Mouse (Mus musculus) MEL-GATA-1-ER (cell line): Measurements from ENCODE around the gene Vinac1.

Experiments used
- DNase-seq: peaks from one replicate; pipeline ENCODE4 v3.0.0-alpha.2; 2012; ENCODE audit warnings: low read depth; ENCODE audit errors: extremely low read depth

The Vinac1 gene

GRCm38 (mm10) chr2:129047811-129048210, at the start of gene Vinac1:
TSS of gene Vinac1 (minus strand) at chr2:129048172.
- no peak for DNase-seq

- DNase-seq: no peak
These were observed 46.2 kb upstream of the Vinac1 start for GRCm38 (mm10) chr2:129093926-129094724.

GRCm38 (mm10) chr2:129092810-129093209, 44.8 kb upstream of the Vinac1 start:
- no peak for DNase-seq

- no peak for DNase-seq
These were observed 42.4 kb upstream of the Vinac1 start for GRCm38 (mm10) chr2:129090370-129090769.

- no peak for DNase-seq
These were observed 39.5 kb upstream of the Vinac1 start for GRCm38 (mm10) chr2:129087520-129087919.

- no peak for DNase-seq
These were observed 37.0 kb upstream of the Vinac1 start for GRCm38 (mm10) chr2:129084959-129085358.

- no peak for DNase-seq
These were observed 35.5 kb upstream of the Vinac1 start for GRCm38 (mm10) chr2:129083514-129083913.

- DNase-seq: no peak
These were observed 33.1 kb upstream of the Vinac1 start for GRCm38 (mm10) chr2:129081097-129081496.

- DNase-seq: no peak
These were observed 31.2 kb upstream of the Vinac1 start for GRCm38 (mm10) chr2:129079194-129079593.

- no peak for DNase-seq
These were observed 30.3 kb upstream of the Vinac1 start for GRCm38 (mm10) chr2:129078313-129078712.

GRCm38 (mm10) chr2:129070296-129070695, 22.3 kb upstream of the Vinac1 start:
- DNase-seq: no peak

GRCm38 (mm10) chr2:129066326-129066725, 18.4 kb upstream of the Vinac1 start:
- DNase-seq: no peak

GRCm38 (mm10) chr2:129065437-129066282, 17.7 kb upstream of the Vinac1 start, which contains the start of gene Ttl:
TSS of gene Ttl (plus strand) at chr2:129065942.
- no peak for DNase-seq

- DNase-seq: no peak
These were observed 13.6 kb upstream of the Vinac1 start for GRCm38 (mm10) chr2:129061456-129062059.

GRCm38 (mm10) chr2:129057920-129058361, 10.0 kb upstream of the Vinac1 start:
- no peak for DNase-seq

- no peak for DNase-seq
These were observed 9.3 kb upstream of the Vinac1 start for GRCm38 (mm10) chr2:129057256-129057655.

GRCm38 (mm10) chr2:129056597-129056996, 8.6 kb upstream of the Vinac1 start:
- peak; percentile 6 for DNase-seq

- DNase-seq: no peak
These were observed 7.8 kb upstream of the Vinac1 start for GRCm38 (mm10) chr2:129055741-129056140.

- DNase-seq: no peak
These were observed 4.5 kb upstream of the Vinac1 start for GRCm38 (mm10) chr2:129052451-129052983.

- no peak for DNase-seq
These were observed 1.2 kb downstream of the Vinac1 start for GRCm38 (mm10) chr2:129046846-129047196.

GRCm38 (mm10) chr2:129046172-129046845, 1.7 kb downstream of the Vinac1 start:
- DNase-seq: no peak
